In the genomic region with DNA sequence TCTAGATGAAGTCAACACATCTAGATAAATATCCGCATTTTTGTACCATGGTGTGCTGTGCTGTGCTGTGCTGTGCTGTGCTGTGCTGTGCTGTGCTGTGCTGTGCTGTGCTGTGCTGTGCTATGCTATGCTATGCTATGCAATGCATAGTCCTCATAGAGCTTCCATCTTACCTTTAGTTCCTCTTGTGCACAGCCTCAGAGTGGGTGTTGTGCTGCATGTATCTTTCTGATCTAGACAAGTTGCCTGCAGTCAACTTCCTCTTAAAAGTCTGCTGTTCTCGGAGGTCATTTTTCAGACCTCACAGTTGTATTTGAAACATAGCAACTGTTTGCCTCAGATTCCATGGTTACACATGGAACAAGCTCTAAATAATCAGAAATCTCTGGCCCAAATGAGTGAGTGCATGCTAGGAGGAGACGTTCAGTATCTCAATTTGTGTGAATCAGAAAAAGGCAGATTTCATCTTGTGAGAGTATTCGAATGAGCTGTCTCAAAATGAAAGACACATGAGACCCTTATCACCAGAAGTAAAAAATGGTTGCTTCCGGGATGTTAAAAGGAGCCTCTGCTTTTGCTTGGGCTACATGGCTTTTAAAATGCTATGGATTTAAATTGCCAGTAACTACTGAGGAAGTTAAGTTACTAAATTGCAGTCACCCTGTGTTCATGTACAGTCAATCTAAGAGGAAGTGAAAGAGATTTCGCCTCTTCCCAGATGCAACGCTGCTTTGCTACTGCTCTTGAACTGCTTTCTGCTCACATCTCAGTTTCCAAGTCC, we compare ENCODE assay signal across 12 mouse cellular contexts.
A peak's percentile ranks its signal among the peaks of the same experiment; 100 is the strongest.
DNase-seq lines count a peak whose midpoint lies in the region; ATAC-seq and TF ChIP-seq lines count a peak whose summit lies in the region.
"Had no signal": no experiment of that assay in that cellular context is flagged by ENCODE, and none has a peak within 500 bp of the region (broad histone marks: within the 10 kb centered on the region; RNA-seq: fewer than 3 reads in every experiment).

No protein-coding gene starts in this region.

- TF ChIP-seq POLR2A in bone marrow macrophage, adult 2 months (IDR thresholded peaks at IDR 0.05; ENCODE audit: borderline replicate concordance, low read depth, low read length), result no peak

- ATAC-seq in megakaryocyte progenitor cell, adult 5-6 weeks (replicated peaks; ENCODE audit: poor library complexity), result peak; percentile 85

- no peak for TF ChIP-seq CTCF in layer of hippocampus, adult 2 months (conservative IDR thresholded peaks at IDR 0.05)
- no peak for TF ChIP-seq CTCF in bone marrow macrophage, adult 2 months (IDR thresholded peaks at IDR 0.05; ENCODE audit: low read depth, low read length)

- H3K27ac ChIP-seq in layer of hippocampus, adult 2 months, result peak overlapping the region; percentile 69
- H3K27ac ChIP-seq in bone marrow macrophage, adult 2 months (ENCODE audit: insufficient read depth, low read depth, low read length), result peak overlapping the region; percentile 99
- H3K27ac ChIP-seq: hindbrain, embryonic 10.5 days; midbrain, embryonic 12.5 days had no signal

- H3K4me3 ChIP-seq in layer of hippocampus, adult 2 months, result no peak overlapping the region
- peak overlapping the region; percentile 42 for H3K4me3 ChIP-seq in bone marrow macrophage, adult 2 months (ENCODE audit: insufficient read depth, low read length)
- H3K4me3 ChIP-seq: hindbrain, embryonic 10.5 days; midbrain, embryonic 12.5 days had no signal

- no peak for DNase-seq in layer of hippocampus, adult 2 months (ENCODE audit: low spot score in 2 of 2)
- DNase-seq in layer of hippocampus, postnatal 10 days (ENCODE audit: low spot score in 2 of 2), result no peak
- DNase-seq in CD4-positive helper T cell, adult 2 months (ENCODE audit: low read depth, low spot score), result peak; percentile 67
- no peak for DNase-seq in frontal cortex, adult 2 months (ENCODE audit: extremely low spot score in 1 of 2, low spot score in 1 of 2)
- DNase-seq in spleen, postnatal 14 days (ENCODE audit: low spot score in 2 of 2), result no peak
- DNase-seq in frontal cortex, postnatal 36 days (ENCODE audit: low spot score in 2 of 2), result no peak
- DNase-seq: adrenal gland, adult 2 months; cerebellum, adult 8-10 months had no signal

- peaks cover 24% of the 10 kb centered on the region for H3K4me1 ChIP-seq in bone marrow macrophage, adult 2 months (ENCODE audit: control insufficient read depth, insufficient read depth, low read length)
- H3K4me1 ChIP-seq: hindbrain, embryonic 10.5 days had no signal
